Mouse (Mus musculus) C2C12 (cell line): ENCODE results near the gene Ttk.

ENCODE experiments used
- CEBPB ChIP-seq: IDR thresholded peaks from one replicate; pipeline ENCODE4 v1.6.1; 2011; ENCODE audit warnings: low read depth, mild to moderate bottlenecking, control low read depth, moderate library complexity
- CTCF ChIP-seq: IDR thresholded peaks from one replicate; pipeline ENCODE4 v1.5.1; 2011; ENCODE audit not compliant: control insufficient read depth, insufficient read depth, insufficient read length
- MAX ChIP-seq: IDR thresholded peaks from one replicate; pipeline ENCODE4 v1.6.1; 2011; ENCODE audit warnings: mild to moderate bottlenecking, control low read depth
- MYOD1 ChIP-seq: IDR thresholded peaks from one replicate; pipeline ENCODE4 v1.6.1; 2011; ENCODE audit warnings: low read depth; ENCODE audit not compliant: control insufficient read depth, insufficient read length
- MYOG ChIP-seq: IDR thresholded peaks from one replicate; pipeline ENCODE4 v1.6.1; 2011; ENCODE audit not compliant: control insufficient read depth, insufficient read length; ENCODE audit errors: extremely low read depth
- USF1 ChIP-seq: IDR thresholded peaks from one replicate; pipeline ENCODE4 v1.6.1; 2011; ENCODE audit warnings: low read depth, mild to moderate bottlenecking, control low read depth, moderate library complexity

GRCm38 (mm10) chr9:83831152-83831551 is 3.3 kb upstream of the Ttk start:
- TF ChIP-seq MAX (no peak), CTCF (no peak), USF1 (no peak), MYOG (no peak), CEBPB (no peak), MYOD1 (no peak)
